Mouse (Mus musculus): ENCODE measurements around the gene Ramp3.

DNA sequence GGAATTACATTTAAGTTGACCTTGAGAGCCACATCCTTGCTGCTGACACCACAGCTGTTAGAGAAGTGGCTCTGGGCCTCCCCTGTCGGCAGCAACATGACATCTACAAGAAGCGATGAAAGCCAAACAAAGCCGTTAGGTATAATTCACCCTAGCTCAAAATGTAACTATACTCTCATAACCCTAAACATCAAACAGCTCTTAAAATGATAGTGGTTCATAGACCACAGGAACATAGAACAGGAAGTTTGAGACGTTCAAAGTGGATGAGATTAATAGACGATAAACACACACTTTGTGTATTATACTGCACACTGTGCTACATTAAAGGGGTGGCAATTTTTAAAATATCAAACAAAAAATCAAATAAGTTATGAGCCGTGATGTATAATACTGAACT is 46.5 kb downstream of the Ramp3 start:
- TF ChIP-seq CTCF (IDR thresholded peaks at IDR 0.05) (no peak), EP300 (IDR thresholded peaks at IDR 0.05; ENCODE audit: insufficient read depth, low read depth, low read length) (no peak), POLR2A (IDR thresholded peaks at IDR 0.05; ENCODE audit: insufficient read depth, low read depth, low read length) (no peak)

Data from heart, adult 2 months (tissue).